Mouse (Mus musculus) liver, embryonic 13.5 days (tissue): ENCODE data around the gene Dop1b. TPM values are rescaled to one million over a fixed set of nuclear protein-coding genes. Genes with fewer than 3 reads are reported as not detected.
"Not testable (repeated sequence)": the region's sequence is repeated elsewhere in the genome, so short reads cannot be mapped to it uniquely, and the experiment has no call there.

ENCODE experiments used
- ATAC-seq: fragments of 200-750 bp; cut with Nextera tagmentation; 2 replicates; pipeline ENCODE4 v1.8.0; 2017; ENCODE audit warnings: low read depth, mild to moderate bottlenecking, moderate number of reproducible peaks, moderate library complexity
- DNase-seq: peaks from one replicate; pipeline ENCODE4 v3.0.0; 2022
- H3K27ac ChIP-seq: fragments of 300-500 bp; sonication (generic); 2 replicates; pipeline ENCODE4 v1.5.1; 2015; ENCODE audit warnings: moderate library complexity, mild to moderate bottlenecking, inconsistent platforms
- H3K27me3 ChIP-seq: fragments of 300-500 bp; sonication (generic); 2 replicates; pipeline ENCODE4 v1.6.1; 2015; ENCODE audit warnings: mild to moderate bottlenecking, inconsistent platforms
- H3K36me3 ChIP-seq: fragments of 300-500 bp; sonication (generic); 2 replicates; pipeline ENCODE4 v1.6.1; 2015; ENCODE audit warnings: mild to moderate bottlenecking, inconsistent platforms
- H3K4me1 ChIP-seq: fragments of 300-500 bp; sonication (generic); replicated peaks from 2 replicates; pipeline ENCODE4 v1.6.1; 2015; ENCODE audit warnings: inconsistent platforms
- H3K4me2 ChIP-seq: fragments of 300-500 bp; sonication (generic); 2 replicates; pipeline ENCODE4 v1.6.1; 2015; ENCODE audit warnings: inconsistent platforms, mild to moderate bottlenecking, moderate library complexity
- H3K4me3 ChIP-seq: fragments of 300-500 bp; sonication (generic); replicated peaks from 2 replicates; pipeline ENCODE4 v1.5.1; 2015; ENCODE audit warnings: mild to moderate bottlenecking, inconsistent platforms
- H3K9ac ChIP-seq: fragments of 300-500 bp; sonication (generic); 2 replicates; pipeline ENCODE4 v1.6.1; 2015; ENCODE audit warnings: mild to moderate bottlenecking, inconsistent platforms
- H3K9me3 ChIP-seq: fragments of 300-500 bp; sonication (generic); replicated peaks from 2 replicates; pipeline ENCODE4 v1.6.1; 2016; ENCODE audit warnings: inconsistent platforms
- WGBS: fragments of 180-500 bp; shearing (Covaris S2); methylation state at CpG from one replicate; pipeline ENCODE4 v1.1.7; 2015; ENCODE audit not compliant: insufficient replicate concordance; 5-methylcytosine and 5-hydroxymethylcytosine counted together
- polyA plus RNA-seq: library from polyadenylated mRNA; unstranded; fragments of >200 nt; fragmentation: Nextera tagmentation; extraction: Ambion mirVana; gene quantifications from 2 replicates; pipeline ENCODE4 v1.2.1, GENCODE M21; 2015

Dop1b gene
- polyA plus RNA-seq, 1 experiment from 2014 or later, result 8.7 TPM

DNA sequence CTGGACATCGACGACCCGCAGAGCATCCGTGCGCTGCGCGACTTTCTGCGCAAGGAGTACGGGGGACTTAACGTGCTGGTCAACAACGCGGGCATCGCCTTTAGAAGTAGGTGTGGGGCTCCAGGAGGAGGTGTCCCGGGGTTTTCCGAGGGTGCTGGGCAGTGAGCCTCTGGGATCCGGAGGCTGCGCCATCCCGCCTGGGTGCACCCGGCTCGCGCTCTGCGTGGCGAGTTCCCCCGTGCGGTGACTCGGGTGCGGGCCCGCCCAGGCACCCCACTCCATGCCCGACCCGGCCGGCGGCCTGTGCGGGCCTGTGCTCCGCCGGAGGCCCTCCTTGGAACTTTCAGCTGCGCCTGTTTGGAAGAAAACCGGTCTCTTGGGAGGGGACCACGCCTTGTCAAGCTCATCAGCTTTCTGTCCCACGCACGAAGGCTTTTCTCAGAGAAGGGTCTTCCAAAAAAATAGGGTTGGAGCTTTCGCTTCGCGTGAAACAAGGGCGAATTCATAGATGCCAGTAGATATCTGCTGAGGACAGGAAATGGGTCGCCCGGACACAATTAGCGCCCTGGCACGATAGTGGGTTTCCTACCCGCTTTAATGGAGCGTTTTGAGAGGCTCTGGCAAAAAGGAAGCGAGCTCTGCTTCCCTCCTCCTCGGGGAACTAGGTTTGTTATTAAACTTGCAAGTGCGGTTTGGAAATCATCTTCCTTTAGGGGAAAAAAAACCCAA, 28.0 kb upstream of the Dop1b start:
- Histone ChIP-seq H3K4me3 (peak overlapping the region; percentile 48), H3K27ac (no peak overlapping the region), H3K36me3 (no peaks in the 10 kb centered on the region), H3K9me3 (peaks cover 4% of the 10 kb centered on the region; the same call in 1 of the 2 replicates), H3K27me3 (peaks cover 72% of the 10 kb centered on the region), H3K9ac (0 out of 2 replicates have a peak overlapping the region, but pooled peaks have one; percentile 17), H3K4me2 (peak overlapping the region; percentile 71), H3K4me1 (peaks cover 16% of the 10 kb centered on the region)
- under 1% methylated on average over 53 of the region's 53 CpGs for WGBS
- DNase-seq (no peak), ATAC-seq (no peak)

DNA sequence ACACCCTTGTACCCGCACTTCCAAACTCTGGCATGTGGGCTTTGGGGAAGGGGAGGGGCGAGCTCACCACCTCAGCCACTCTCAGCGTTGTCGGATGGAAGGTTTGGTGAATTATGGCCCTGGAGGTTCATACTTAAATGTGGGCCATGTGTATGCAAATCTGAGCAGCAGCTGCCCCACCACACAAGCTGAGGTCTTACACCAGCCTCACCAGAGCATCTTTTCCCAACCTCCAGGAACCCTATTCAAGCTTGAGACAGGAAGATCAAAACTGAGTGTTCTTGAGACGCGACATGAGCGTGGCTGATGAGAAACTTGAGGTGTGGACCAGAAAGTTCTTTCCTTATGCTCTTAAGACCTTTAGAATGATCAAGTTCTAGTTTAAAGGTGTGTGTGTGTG, 27.3 kb upstream of the Dop1b start:
- DNase-seq, result no peak
- H3K27ac ChIP-seq, result no peak overlapping the region
- H3K9ac ChIP-seq, result no peak overlapping the region
- peaks cover 4% of the 10 kb centered on the region; the same call in 1 of the 2 replicates for H3K9me3 ChIP-seq
- H3K36me3 ChIP-seq, result no peaks in the 10 kb centered on the region
- H3K27me3 ChIP-seq, result peaks cover 65% of the 10 kb centered on the region
- H3K4me1 ChIP-seq, result peaks cover 16% of the 10 kb centered on the region
- H3K4me3 ChIP-seq, result no peak overlapping the region
- 26% methylated on average over 7 of the region's 7 CpGs for WGBS
- H3K4me2 ChIP-seq, result peak overlapping the region; percentile 71; the same call in 1 of the 2 replicates
- ATAC-seq, result no peak

DNA sequence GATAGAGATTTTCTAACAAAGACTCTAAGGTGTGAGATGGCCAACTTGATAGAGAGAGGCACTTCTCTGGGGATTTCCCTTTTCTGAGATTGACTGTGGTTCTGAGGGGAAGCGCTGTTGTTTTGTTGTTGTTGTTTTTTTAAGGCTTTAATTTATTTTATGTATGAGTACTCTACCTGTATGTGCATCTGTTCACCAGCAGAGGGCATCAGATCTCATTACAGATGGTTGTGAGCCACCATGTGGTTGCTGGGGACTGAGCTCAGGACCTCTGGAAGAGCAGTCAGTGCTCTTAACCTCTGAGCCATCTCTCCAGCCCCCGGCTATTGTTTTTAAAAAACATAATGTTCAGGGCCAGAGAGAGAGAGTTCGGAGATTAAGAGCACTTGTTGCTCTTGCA, 25.9 kb upstream of the Dop1b start:
- not testable (repeated sequence) for ATAC-seq, H3K36me3 ChIP-seq, H3K4me3 ChIP-seq, H3K9me3 ChIP-seq, H3K9ac ChIP-seq, DNase-seq, H3K27ac ChIP-seq, H3K4me2 ChIP-seq
- Histone ChIP-seq H3K4me1 (peaks cover 16% of the 10 kb centered on the region), H3K27me3 (peaks cover 53% of the 10 kb centered on the region)
- 71% methylated on average over 3 of the region's 3 CpGs for WGBS

DNA sequence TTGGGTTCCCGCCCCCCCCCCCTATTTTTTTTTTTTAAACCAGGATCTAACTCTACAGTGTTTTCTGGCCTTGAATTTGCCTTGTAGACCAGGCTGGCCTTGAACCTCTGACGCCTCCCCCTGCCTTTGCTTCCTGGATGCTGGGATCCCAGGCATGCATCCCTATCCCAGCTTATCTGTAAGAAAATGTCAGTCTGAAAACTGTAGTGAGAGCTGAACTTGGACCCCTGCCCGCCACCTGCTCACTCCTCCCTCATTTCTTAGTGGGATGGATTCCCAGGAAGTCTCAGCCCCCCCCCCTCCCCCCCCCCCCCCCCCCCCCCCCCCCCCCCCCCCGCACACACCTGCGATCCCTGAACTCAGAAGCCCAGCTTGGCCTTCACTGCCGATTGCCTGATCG, 25.3 kb upstream of the Dop1b start:
- peaks cover 4% of the 10 kb centered on the region; the same call in 1 of the 2 replicates for H3K9me3 ChIP-seq
- no peak overlapping the region for H3K27ac ChIP-seq
- peaks cover 47% of the 10 kb centered on the region for H3K27me3 ChIP-seq
- 66% methylated on average over 6 of the region's 7 CpGs for WGBS
- no peak for ATAC-seq
- no peaks in the 10 kb centered on the region for H3K36me3 ChIP-seq
- H3K9ac ChIP-seq, result no peak overlapping the region
- no peak for DNase-seq
- no peak overlapping the region for H3K4me2 ChIP-seq
- H3K4me1 ChIP-seq, result peaks cover 16% of the 10 kb centered on the region
- no peak overlapping the region for H3K4me3 ChIP-seq

DNA sequence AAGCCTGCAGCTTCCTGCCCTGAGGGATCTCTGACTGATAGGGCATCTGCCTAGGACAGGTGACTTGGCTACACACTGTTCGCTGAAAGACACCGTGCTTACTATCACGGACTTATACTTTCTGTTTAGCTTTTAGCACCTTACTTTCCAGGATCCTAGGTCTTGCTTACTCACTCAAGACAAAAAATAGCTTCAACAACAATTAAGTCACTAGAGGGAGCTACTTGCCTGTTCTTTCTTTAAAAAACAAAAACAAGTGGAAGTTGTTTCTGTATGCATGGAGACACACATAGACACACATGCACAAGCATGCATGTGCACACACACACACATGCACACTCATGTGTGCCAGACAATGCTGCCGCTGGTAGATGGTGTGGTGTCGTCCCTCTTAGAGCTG, 24.8 kb upstream of the Dop1b start:
- Histone ChIP-seq H3K4me3 (no peak overlapping the region), H3K27ac (no peak overlapping the region), H3K27me3 (peaks cover 42% of the 10 kb centered on the region), H3K4me1 (peaks cover 16% of the 10 kb centered on the region), H3K4me2 (peak overlapping the region; percentile 32), H3K36me3 (no peaks in the 10 kb centered on the region), H3K9me3 (peaks cover 4% of the 10 kb centered on the region; the same call in 1 of the 2 replicates), H3K9ac (no peak overlapping the region)
- 26% methylated on average over 5 of the region's 5 CpGs for WGBS
- ATAC-seq (no peak), DNase-seq (no peak)

DNA sequence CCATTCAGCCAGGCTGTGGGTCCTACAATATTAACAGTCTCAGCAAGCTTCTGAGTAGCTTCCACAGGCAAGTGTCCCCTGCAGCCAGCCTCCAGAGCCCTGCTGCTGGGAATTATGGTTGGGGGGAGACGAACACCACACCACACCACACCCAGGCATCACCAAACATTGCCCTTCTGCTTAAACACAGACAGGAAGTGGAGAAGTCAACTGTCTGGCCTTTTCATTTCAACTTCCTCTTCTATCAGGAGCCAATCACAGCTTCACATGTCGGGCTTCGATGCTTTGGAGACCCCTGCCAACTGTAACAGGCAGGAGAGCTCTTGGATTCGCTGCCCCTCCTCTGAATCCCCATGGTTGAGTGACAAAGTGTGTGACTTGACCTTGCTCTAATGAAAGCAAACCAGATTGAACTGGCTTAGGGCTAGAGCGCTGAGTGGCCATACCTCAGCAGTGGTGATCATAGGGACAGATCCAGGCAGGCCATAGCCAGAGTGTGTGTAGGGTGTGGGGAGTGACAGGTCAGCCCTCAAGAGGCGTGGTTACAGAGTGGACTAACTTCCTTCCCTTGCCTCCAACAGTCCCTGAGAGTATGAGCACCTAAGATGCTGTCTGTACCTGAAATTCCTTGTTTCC, 20.4 kb upstream of the Dop1b start:
- no peak for DNase-seq
- Histone ChIP-seq H3K9ac (no peak overlapping the region), H3K9me3 (no peaks in the 10 kb centered on the region), H3K4me1 (no peaks in the 10 kb centered on the region), H3K27me3 (no peaks in the 10 kb centered on the region), H3K36me3 (no peaks in the 10 kb centered on the region), H3K4me3 (no peak overlapping the region), H3K4me2 (no peak overlapping the region), H3K27ac (no peak overlapping the region)
- ATAC-seq, result no peak
- WGBS, result 39% methylated on average over 6 of the region's 6 CpGs

DNA sequence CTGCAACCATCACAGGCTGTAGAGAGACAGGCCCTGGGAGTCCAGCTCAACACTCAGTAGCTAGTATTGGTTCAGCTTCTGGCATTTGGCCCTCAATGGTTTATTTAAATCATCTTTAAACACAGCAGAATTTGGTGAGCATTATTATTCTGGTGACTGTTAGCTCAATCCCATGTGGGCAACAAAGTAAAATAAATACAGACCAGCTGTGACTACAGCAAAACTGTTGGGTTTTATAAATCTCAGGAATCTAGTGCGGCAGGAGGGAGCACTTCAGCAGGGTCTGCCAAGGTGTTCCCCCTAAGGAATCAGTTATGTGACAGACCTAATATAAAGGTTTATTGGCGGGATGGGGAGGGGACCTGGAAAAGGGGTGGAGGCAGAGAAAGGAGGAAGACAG, 19.0 kb upstream of the Dop1b start:
- no peaks in the 10 kb centered on the region for H3K9me3 ChIP-seq
- DNase-seq, result no peak
- H3K36me3 ChIP-seq, result no peaks in the 10 kb centered on the region
- H3K4me2 ChIP-seq, result no peak overlapping the region
- WGBS, result 61% methylated on average over 2 of the region's 2 CpGs
- H3K27me3 ChIP-seq, result no peaks in the 10 kb centered on the region
- H3K27ac ChIP-seq, result no peak overlapping the region
- ATAC-seq, result no peak
- no peak overlapping the region for H3K9ac ChIP-seq
- H3K4me3 ChIP-seq, result no peak overlapping the region
- no peaks in the 10 kb centered on the region for H3K4me1 ChIP-seq

DNA sequence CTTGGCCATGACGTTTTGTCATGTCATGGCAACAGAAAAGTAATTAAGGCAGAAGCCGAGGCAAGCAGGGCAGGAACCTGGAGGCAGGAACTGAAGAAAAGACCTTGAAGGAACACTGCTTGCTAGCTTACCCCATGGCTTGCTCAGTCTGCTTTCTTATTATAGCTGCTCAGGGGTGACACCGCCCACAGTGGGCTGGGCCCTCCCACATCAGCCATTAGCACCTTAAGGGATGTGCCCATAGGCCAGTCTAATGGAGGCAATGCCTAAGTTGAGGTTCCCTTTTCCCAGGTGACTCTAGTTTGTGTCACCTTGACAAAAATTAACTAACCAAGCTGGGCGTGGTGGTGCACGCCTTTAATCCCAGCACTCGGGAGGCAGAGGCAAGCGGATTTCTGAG, 4.6 kb upstream of the Dop1b start:
- Histone ChIP-seq H3K4me2 (no peak overlapping the region), H3K4me1 (peaks cover 12% of the 10 kb centered on the region), H3K9me3 (no peaks in the 10 kb centered on the region), H3K27me3 (no peaks in the 10 kb centered on the region), H3K4me3 (no peak overlapping the region), H3K9ac (no peak overlapping the region), H3K36me3 (no peaks in the 10 kb centered on the region), H3K27ac (no peak overlapping the region)
- DNase-seq (no peak), ATAC-seq (no peak)
- 76% methylated on average over 7 of the region's 7 CpGs for WGBS

DNA sequence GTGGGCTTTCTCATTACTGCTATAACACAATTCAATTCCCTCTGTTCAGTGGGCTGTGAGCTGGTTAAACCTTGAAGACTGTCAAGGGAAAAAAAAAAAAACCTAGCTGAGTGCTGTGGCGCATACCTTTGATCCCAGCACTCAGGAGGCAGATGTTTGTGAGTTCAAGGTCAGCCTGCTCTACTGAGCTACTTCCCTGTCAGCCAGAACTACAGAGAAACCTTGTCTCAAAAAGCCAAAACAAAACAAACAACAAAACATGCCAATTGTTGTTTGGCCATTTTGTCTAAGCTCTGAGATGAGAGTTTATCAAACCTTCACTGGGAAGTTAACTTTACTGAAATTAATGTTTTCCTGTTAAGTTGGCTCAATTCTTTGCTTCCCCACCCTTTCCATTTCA, 2.5 kb upstream of the Dop1b start:
- Histone ChIP-seq H3K27ac (no peak overlapping the region), H3K4me2 (no peak overlapping the region), H3K36me3 (no peaks in the 10 kb centered on the region), H3K9me3 (no peaks in the 10 kb centered on the region), H3K4me1 (peaks cover 30% of the 10 kb centered on the region), H3K9ac (no peak overlapping the region), H3K27me3 (no peaks in the 10 kb centered on the region), H3K4me3 (no peak overlapping the region)
- DNase-seq, result no peak
- 90% methylated on average over 1 of the region's 1 CpGs for WGBS
- no peak for ATAC-seq

DNA sequence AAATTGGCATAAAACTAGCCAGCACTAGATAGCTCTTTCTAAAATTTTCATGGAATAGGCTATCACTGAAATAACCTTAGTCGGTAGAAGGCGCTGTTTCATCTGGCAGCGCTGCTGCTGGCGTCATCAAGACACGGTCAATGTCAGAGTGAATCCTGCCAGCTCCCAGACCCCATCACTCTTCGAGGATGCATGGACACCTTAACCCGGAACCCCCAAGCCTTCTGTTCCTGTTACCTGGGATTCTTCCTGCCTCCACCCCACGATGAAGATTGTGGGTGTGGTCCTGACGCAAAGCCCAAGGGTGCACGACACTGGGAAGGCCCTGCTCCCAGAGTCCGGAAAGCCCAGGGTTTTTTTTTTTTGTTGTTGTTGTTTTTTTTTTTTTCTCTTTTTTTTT, 780 bp upstream of the Dop1b start:
- DNase-seq (peak; percentile 71), ATAC-seq (peak; percentile 14)
- Histone ChIP-seq H3K4me2 (peak overlapping the region; percentile 100), H3K9me3 (no peaks in the 10 kb centered on the region), H3K9ac (peak overlapping the region; percentile 44; the same call in 1 of the 2 replicates), H3K4me1 (peaks cover 47% of the 10 kb centered on the region), H3K27ac (peak overlapping the region; percentile 82), H3K4me3 (peak overlapping the region; percentile 81), H3K27me3 (no peaks in the 10 kb centered on the region), H3K36me3 (no peaks in the 10 kb centered on the region)
- under 1% methylated on average over 11 of the region's 11 CpGs for WGBS

DNA sequence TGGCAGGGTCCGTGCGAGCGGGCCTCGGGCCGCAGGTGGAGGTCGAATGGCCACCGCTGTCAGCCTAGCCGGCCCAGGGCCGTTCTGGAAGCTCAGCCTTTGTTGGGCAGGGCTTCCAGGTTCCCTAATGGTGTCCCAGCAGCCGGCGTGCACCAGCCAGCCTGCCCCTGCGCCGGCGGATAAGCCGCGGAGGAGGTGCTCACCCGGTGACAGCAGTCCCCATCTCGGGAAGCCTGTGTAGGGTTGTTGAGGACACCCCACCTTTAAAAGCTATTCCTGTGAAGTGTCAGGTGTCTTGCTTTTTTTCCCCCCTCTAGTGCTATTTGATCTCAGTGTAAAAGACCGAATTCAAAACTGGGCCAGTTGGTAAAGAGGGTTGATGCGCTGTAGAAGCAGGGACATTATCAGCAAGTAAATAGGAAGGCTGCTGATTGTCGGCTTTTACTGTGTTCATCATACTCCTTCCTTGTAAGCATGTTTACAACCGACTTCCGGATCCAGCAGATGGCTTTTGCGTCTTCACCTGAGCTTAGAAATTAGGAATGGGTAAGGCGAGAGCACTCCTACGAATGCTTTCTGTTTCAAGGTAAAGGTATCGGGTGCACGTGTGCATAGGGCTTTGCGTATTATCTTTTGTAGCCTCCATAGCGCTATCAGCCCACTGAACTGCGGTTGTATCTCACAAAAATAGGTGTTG, 633 bp downstream of the Dop1b start:
- DNase-seq, result peak; percentile 61
- 5% methylated on average over 31 of the region's 31 CpGs for WGBS
- Histone ChIP-seq H3K36me3 (no peaks in the 10 kb centered on the region), H3K9me3 (no peaks in the 10 kb centered on the region), H3K27ac (peak overlapping the region; percentile 91), H3K4me3 (peak overlapping the region; percentile 81), H3K4me2 (peak overlapping the region; percentile 100), H3K4me1 (peaks cover 52% of the 10 kb centered on the region), H3K9ac (peak overlapping the region; percentile 96), H3K27me3 (no peaks in the 10 kb centered on the region)
- peak; percentile 55 for ATAC-seq
